Mouse (Mus musculus) CD4-positive, CD25-positive, alpha-beta regulatory T cell, adult 4 months (primary cell): Measurements from ENCODE around the gene Dock10. TPM values are rescaled to one million over a fixed set of nuclear protein-coding genes. Genes with fewer than 3 reads are reported as not detected.
"Not testable (repeated sequence)": the region's sequence is repeated elsewhere in the genome, so short reads cannot be mapped to it uniquely, and the experiment has no call there.

Experiments used
- ATAC-seq: one replicate; pipeline ENCODE4 v1.8.0; 2017
- polyA plus RNA-seq, 2 experiments: library from polyadenylated mRNA; unstranded; fragments of 100-300 nt; shearing (Covaris generic); gene quantifications; one replicate each; pipeline ENCODE4 v1.2.1; 2017

Gene Dock10
- 100 to 1,000 TPM; 116 to 121 TPM for polyA plus RNA-seq

GRCm38 (mm10) chr1:80757977-80758797 is at the start of gene Dock10:
Dock10 (minus strand) TSS chr1:80758527.
- peak; percentile 58 for ATAC-seq

- ATAC-seq: no peak
Measured at GRCm38 (mm10) chr1:80806835-80807398, 48.6 kb upstream of the Dock10 start.

GRCm38 (mm10) chr1:80802023-80802422 is 43.7 kb upstream of the Dock10 start:
- no peak for ATAC-seq

GRCm38 (mm10) chr1:80785066-80785779 is 26.9 kb upstream of the Dock10 start:
- ATAC-seq: no peak

- ATAC-seq: no peak
Measured at GRCm38 (mm10) chr1:80784155-80784554, 25.8 kb upstream of the Dock10 start.

GRCm38 (mm10) chr1:80765504-80765903 is 7.2 kb upstream of the Dock10 start:
- peak; percentile 97 for ATAC-seq

GRCm38 (mm10) chr1:80763042-80763950 is 5.0 kb upstream of the Dock10 start:
- no peak for ATAC-seq

GRCm38 (mm10) chr1:80758798-80759184 is 464 bp upstream of the Dock10 start:
- no peak for ATAC-seq

- ATAC-seq: peak; percentile 1
Measured at GRCm38 (mm10) chr1:80757650-80757976, 714 bp downstream of the Dock10 start.

GRCm38 (mm10) chr1:80756824-80757649 is 1.3 kb downstream of the Dock10 start:
- peak; percentile 61 for ATAC-seq

- ATAC-seq: peak; percentile 2
Measured at GRCm38 (mm10) chr1:80756060-80756439, 2.3 kb downstream of the Dock10 start.

GRCm38 (mm10) chr1:80755296-80756059 is 2.8 kb downstream of the Dock10 start:
- peak; percentile 57 for ATAC-seq

- not testable (repeated sequence) for ATAC-seq
Measured at GRCm38 (mm10) chr1:80749122-80749521, 9.2 kb downstream of the Dock10 start.

- ATAC-seq: peak; percentile 70
Measured at GRCm38 (mm10) chr1:80746691-80747463, 11.4 kb downstream of the Dock10 start.

GRCm38 (mm10) chr1:80746195-80746594 is 12.1 kb downstream of the Dock10 start:
- ATAC-seq: peak; percentile 75

- no peak for ATAC-seq
Measured at GRCm38 (mm10) chr1:80739472-80739871, 18.9 kb downstream of the Dock10 start.

- no peak for ATAC-seq
Measured at GRCm38 (mm10) chr1:80737812-80738391, 20.4 kb downstream of the Dock10 start.

GRCm38 (mm10) chr1:80730582-80730981 is 27.7 kb downstream of the Dock10 start:
- peak; percentile 73 for ATAC-seq

- no peak for ATAC-seq
Measured at GRCm38 (mm10) chr1:80730174-80730573, 28.2 kb downstream of the Dock10 start.

GRCm38 (mm10) chr1:80728183-80728582 is 30.1 kb downstream of the Dock10 start:
- peak; percentile 87 for ATAC-seq
